Mouse (Mus musculus) MEL (cell line): ENCODE measurements around the gene Csmd2. TPM values are rescaled to one million over a fixed set of nuclear protein-coding genes. Genes with fewer than 3 reads are reported as not detected.

Experiments used
- DNase-seq: peaks from one replicate; pipeline ENCODE4 v3.0.0; 2011; ENCODE audit warnings: low read depth, low spot score
- H3K27ac ChIP-seq: 2 replicates; pipeline ENCODE4 v1.5.1; 2012; ENCODE audit warnings: low read depth, mild to moderate bottlenecking, control low read depth, low read length, moderate library complexity; ENCODE audit not compliant: control insufficient read depth
- H3K27me3 ChIP-seq, 2 experiments: fragments of 150-350 bp in 1 of 2; sonication (generic) in 1 of 2; 2 replicates each; pipeline ENCODE4 v1.6.1; 2012; ENCODE audit warnings: low read length in 2 of 2, mild to moderate bottlenecking in 2 of 2, improper control_type of control experiment in 1 of 2, moderate library complexity in 1 of 2; ENCODE audit not compliant: insufficient read depth in 2 of 2, control insufficient read depth in 1 of 2
- H3K36me3 ChIP-seq, 2 experiments: 2 replicates each; pipeline ENCODE4 v1.6.1; 2012 to 2014; ENCODE audit warnings: low read length in 2 of 2, improper control_type of control experiment in 1 of 2, inconsistent platforms in 1 of 2, mild to moderate bottlenecking in 1 of 2; ENCODE audit not compliant: insufficient read depth in 2 of 2, control insufficient read depth in 1 of 2
- H3K4me1 ChIP-seq, 2 experiments: fragments of 150-350 bp in 1 of 2; sonication (generic) in 1 of 2; 2 replicates each; pipeline ENCODE4 v1.6.1; 2012; ENCODE audit warnings: low read length in 2 of 2, improper control_type of control experiment in 1 of 2, mild to moderate bottlenecking in 1 of 2; ENCODE audit not compliant: insufficient read depth in 2 of 2, control insufficient read depth in 1 of 2
- H3K4me3 ChIP-seq, 2 experiments: fragments of 150-350 bp in 1 of 2; sonication (generic) in 1 of 2; 2 replicates each; pipeline ENCODE4 v1.5.1; 2012; ENCODE audit warnings: low read depth in 2 of 2, low read length in 2 of 2, mild to moderate bottlenecking in 2 of 2, moderate library complexity in 2 of 2, control low read depth in 1 of 2, improper control_type of control experiment in 1 of 2; ENCODE audit not compliant: control insufficient read depth in 1 of 2, insufficient read depth in 1 of 2
- H3K79me2 ChIP-seq: 2 replicates; pipeline ENCODE4 v1.6.1; 2012; ENCODE audit warnings: mild to moderate bottlenecking, low read length, moderate library complexity; ENCODE audit not compliant: control insufficient read depth, poor library complexity, insufficient read depth
- H3K9ac ChIP-seq: 2 replicates; pipeline ENCODE4 v1.6.1; 2012; ENCODE audit warnings: low read depth, mild to moderate bottlenecking, control low read depth, low read length, moderate library complexity; ENCODE audit not compliant: control insufficient read depth, poor library complexity, severe bottlenecking
- H3K9me3 ChIP-seq: fragments of 150-350 bp; sonication (generic); replicated peaks from 2 replicates; pipeline ENCODE4 v1.6.1; 2012; ENCODE audit warnings: mild to moderate bottlenecking, low read length, improper control_type of control experiment, moderate library complexity; ENCODE audit not compliant: insufficient read depth
- BHLHE40 ChIP-seq: IDR thresholded peaks from 2 replicates; pipeline ENCODE4 v1.6.1; 2012; ENCODE audit warnings: low read depth, mild to moderate bottlenecking, inconsistent platforms, low read length, improper control_type of control experiment, borderline replicate concordance
- CTCF ChIP-seq, 3 experiments: IDR thresholded peaks in 2 of 3; conservative IDR thresholded peaks in 1 of 3; 2 replicates each; pipeline ENCODE4 v1.5.1; 2011 to 2012; ENCODE audit warnings: low read length in 3 of 3, low read depth in 2 of 3, mild to moderate bottlenecking in 2 of 3, improper control_type of control experiment in 1 of 3, inconsistent platforms in 1 of 3, mixed read lengths in 1 of 3, moderate library complexity in 1 of 3; ENCODE audit not compliant: control insufficient read depth in 1 of 3, insufficient read depth in 1 of 3, poor library complexity in 1 of 3, severe bottlenecking in 1 of 3
- ETS1 ChIP-seq: IDR thresholded peaks from 2 replicates; pipeline ENCODE4 v1.6.1; 2012; ENCODE audit warnings: low read depth, mild to moderate bottlenecking, inconsistent platforms, low read length, improper control_type of control experiment, moderate library complexity
- GATA1 ChIP-seq: IDR thresholded peaks from 2 replicates; pipeline ENCODE4 v1.6.1; 2011; ENCODE audit warnings: low read depth, low read length, improper control_type of control experiment
- HCFC1 ChIP-seq: IDR thresholded peaks from 2 replicates; pipeline ENCODE4 v1.6.1; 2012; ENCODE audit warnings: low read depth, mild to moderate bottlenecking, inconsistent platforms, low read length, improper control_type of control experiment, moderate library complexity
- KAT2A ChIP-seq: conservative IDR thresholded peaks from 2 replicates; pipeline ENCODE4 v1.6.1; 2012; ENCODE audit warnings: low read depth, low read length, improper control_type of control experiment, inconsistent platforms
- MAX ChIP-seq: IDR thresholded peaks from 2 replicates; pipeline ENCODE4 v1.6.1; 2011; ENCODE audit warnings: low read length, improper control_type of control experiment
- MAZ ChIP-seq: IDR thresholded peaks from 2 replicates; pipeline ENCODE4 v1.6.1; 2012; ENCODE audit warnings: low read depth, mild to moderate bottlenecking, inconsistent platforms, low read length, improper control_type of control experiment
- MEF2A ChIP-seq: IDR thresholded peaks from 2 replicates; pipeline ENCODE4 v1.6.1; 2014; ENCODE audit warnings: low read depth, mild to moderate bottlenecking, inconsistent platforms, low read length, improper control_type of control experiment; ENCODE audit not compliant: poor library complexity, insufficient replicate concordance, severe bottlenecking; ENCODE audit errors: extremely low read depth
- MXI1 ChIP-seq: IDR thresholded peaks from 2 replicates; pipeline ENCODE4 v1.6.1; 2011; ENCODE audit warnings: mild to moderate bottlenecking, low read depth, low read length, improper control_type of control experiment
- MYC ChIP-seq: IDR thresholded peaks from 2 replicates; pipeline ENCODE4 v1.6.1; 2011; ENCODE audit warnings: low read depth, mild to moderate bottlenecking, low read length, improper control_type of control experiment, moderate library complexity
- NELFE ChIP-seq: IDR thresholded peaks from 2 replicates; pipeline ENCODE4 v1.6.1; 2011; ENCODE audit warnings: low read depth, low read length, improper control_type of control experiment
- NRF1 ChIP-seq: IDR thresholded peaks from 2 replicates; pipeline ENCODE4 v1.6.1; 2014; ENCODE audit warnings: low read depth, mild to moderate bottlenecking, inconsistent platforms, low read length, improper control_type of control experiment, moderate library complexity; ENCODE audit not compliant: poor library complexity, insufficient read depth, severe bottlenecking
- POLR2A ChIP-seq, 2 experiments: IDR thresholded peaks; 2 replicates each; pipeline ENCODE4 v1.6.1; 2011 to 2012; ENCODE audit warnings: low read length in 2 of 2, mild to moderate bottlenecking in 2 of 2, control low read depth in 1 of 2, improper control_type of control experiment in 1 of 2, low read depth in 1 of 2, moderate library complexity in 1 of 2; ENCODE audit not compliant: control insufficient read depth in 1 of 2, insufficient read depth in 1 of 2, poor library complexity in 1 of 2
- POLR2AphosphoS2 ChIP-seq: IDR thresholded peaks from 2 replicates; pipeline ENCODE4 v1.6.1; 2011; ENCODE audit warnings: low read length, improper control_type of control experiment
- POLR2AphosphoS5 ChIP-seq: IDR thresholded peaks from 2 replicates; pipeline ENCODE4 v1.6.1; 2012; ENCODE audit warnings: low read depth, borderline replicate concordance, mild to moderate bottlenecking, inconsistent platforms, low read length, moderate library complexity, mixed read lengths
- RAD21 ChIP-seq: IDR thresholded peaks from 2 replicates; pipeline ENCODE4 v1.6.1; 2011; ENCODE audit warnings: mild to moderate bottlenecking, low read depth, low read length, improper control_type of control experiment
- TAL1 ChIP-seq: IDR thresholded peaks from 2 replicates; pipeline ENCODE4 v1.6.1; 2012; ENCODE audit warnings: mild to moderate bottlenecking, inconsistent platforms, low read length, moderate library complexity, mixed read lengths
- TCF12 ChIP-seq: IDR thresholded peaks from 2 replicates; pipeline ENCODE4 v1.6.1; 2014; ENCODE audit warnings: low read depth, mild to moderate bottlenecking, inconsistent platforms, low read length, improper control_type of control experiment, moderate library complexity
- UBTF ChIP-seq: IDR thresholded peaks from 2 replicates; pipeline ENCODE4 v1.6.1; 2012; ENCODE audit warnings: low read depth, mild to moderate bottlenecking, inconsistent platforms, low read length, improper control_type of control experiment, moderate library complexity, borderline replicate concordance; ENCODE audit not compliant: insufficient read depth
- USF1 ChIP-seq: IDR thresholded peaks from 2 replicates; pipeline ENCODE4 v1.6.1; 2014; ENCODE audit warnings: low read depth, mild to moderate bottlenecking, inconsistent platforms, low read length, improper control_type of control experiment, moderate library complexity
- USF2 ChIP-seq, 2 experiments: IDR thresholded peaks; 2 replicates each; pipeline ENCODE4 v1.6.1; 2011 to 2012; ENCODE audit warnings: improper control_type of control experiment in 2 of 2, low read length in 2 of 2, borderline replicate concordance in 1 of 2, inconsistent platforms in 1 of 2, low read depth in 1 of 2, mild to moderate bottlenecking in 1 of 2; ENCODE audit not compliant: insufficient read depth in 1 of 2
- ZMIZ1 ChIP-seq: IDR thresholded peaks from 2 replicates; pipeline ENCODE4 v1.6.1; 2012; ENCODE audit warnings: low read depth, mild to moderate bottlenecking, inconsistent platforms, low read length, improper control_type of control experiment, moderate library complexity
- ZNF384 ChIP-seq: IDR thresholded peaks from 2 replicates; pipeline ENCODE4 v1.6.1; 2012; ENCODE audit warnings: low read depth, mild to moderate bottlenecking, inconsistent platforms, low read length, improper control_type of control experiment
- polyA plus RNA-seq, 2 experiments: library from polyadenylated mRNA; stranded (reverse) in 1 of 2; unstranded in 1 of 2; fragments of >175 nt in 1 of 2; fragments of >200 nt in 1 of 2; gene quantifications; 2 replicates each; pipeline versions ENCODE4 v1.2.1 to v1.2.4; 2012; ENCODE audit warnings: low replicate concordance in 2 of 2, low read depth in 1 of 2; ENCODE audit not compliant: insufficient read length in 2 of 2, insufficient read depth in 1 of 2, missing spikeins in 1 of 2
- total RNA-seq: library from RNA; depleted of rRNA; stranded (reverse); fragments of 300-350 nt; gene quantifications from 2 replicates; pipeline ENCODE4 v1.2.3, GENCODE M21; 2012

The Csmd2 gene
- total and polyA plus RNA-seq, 3 experiments: not detected

GRCm38 (mm10) chr4:128441228-128441627, 453.6 kb downstream of the Csmd2 start:
- TF ChIP-seq MYC: no peak
- no peaks in the 10 kb centered on the region for H3K27me3 ChIP-seq
- no peaks in the 10 kb centered on the region for H3K36me3 ChIP-seq
- no peak overlapping the region for H3K9ac ChIP-seq
- H3K9me3 ChIP-seq: no peaks in the 10 kb centered on the region
- no peaks in the 10 kb centered on the region for H3K4me1 ChIP-seq
- no peak overlapping the region for H3K4me3 ChIP-seq
- DNase-seq: no peak
- H3K27ac ChIP-seq: no peak overlapping the region
- no peaks in the 10 kb centered on the region for H3K79me2 ChIP-seq

DNA sequence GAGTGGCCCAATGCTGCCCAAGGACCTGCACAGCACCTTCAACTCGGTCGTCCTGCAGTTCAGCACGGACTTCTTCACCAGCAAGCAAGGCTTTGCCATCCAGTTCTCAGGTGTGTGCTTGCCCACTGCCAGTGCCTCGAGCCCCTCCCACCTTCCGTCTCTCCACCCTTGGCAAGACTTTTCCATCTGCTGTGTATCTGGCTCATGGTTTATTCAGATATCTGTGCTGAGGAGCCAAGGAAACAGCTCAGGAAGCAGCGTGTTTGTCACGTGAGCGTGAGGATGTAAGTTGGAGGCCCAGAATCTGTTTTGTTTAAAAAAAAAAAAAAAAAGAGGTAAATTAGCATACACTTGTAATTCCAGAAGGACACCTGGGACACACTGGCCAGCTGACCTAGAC, 455.1 kb downstream of the Csmd2 start:
- TF ChIP-seq ZNF384 (no peak), UBTF (no peak), MEF2A (no peak), ETS1 (no peak), GATA1 (no peak), TAL1 (no peak), HCFC1 (no peak), ZMIZ1 (no peak), POLR2AphosphoS2 (no peak), TCF12 (no peak), MAX (no peak), NRF1 (no peak)
- Histone ChIP-seq H3K27ac (no peak overlapping the region), H3K79me2 (no peaks in the 10 kb centered on the region), H3K4me1 (no peaks in the 10 kb centered on the region), H3K27me3 (no peaks in the 10 kb centered on the region), H3K4me3 (no peak overlapping the region), H3K9ac (no peak overlapping the region), H3K36me3 (no peaks in the 10 kb centered on the region), H3K9me3 (no peaks in the 10 kb centered on the region)
- DNase-seq: no peak

DNA sequence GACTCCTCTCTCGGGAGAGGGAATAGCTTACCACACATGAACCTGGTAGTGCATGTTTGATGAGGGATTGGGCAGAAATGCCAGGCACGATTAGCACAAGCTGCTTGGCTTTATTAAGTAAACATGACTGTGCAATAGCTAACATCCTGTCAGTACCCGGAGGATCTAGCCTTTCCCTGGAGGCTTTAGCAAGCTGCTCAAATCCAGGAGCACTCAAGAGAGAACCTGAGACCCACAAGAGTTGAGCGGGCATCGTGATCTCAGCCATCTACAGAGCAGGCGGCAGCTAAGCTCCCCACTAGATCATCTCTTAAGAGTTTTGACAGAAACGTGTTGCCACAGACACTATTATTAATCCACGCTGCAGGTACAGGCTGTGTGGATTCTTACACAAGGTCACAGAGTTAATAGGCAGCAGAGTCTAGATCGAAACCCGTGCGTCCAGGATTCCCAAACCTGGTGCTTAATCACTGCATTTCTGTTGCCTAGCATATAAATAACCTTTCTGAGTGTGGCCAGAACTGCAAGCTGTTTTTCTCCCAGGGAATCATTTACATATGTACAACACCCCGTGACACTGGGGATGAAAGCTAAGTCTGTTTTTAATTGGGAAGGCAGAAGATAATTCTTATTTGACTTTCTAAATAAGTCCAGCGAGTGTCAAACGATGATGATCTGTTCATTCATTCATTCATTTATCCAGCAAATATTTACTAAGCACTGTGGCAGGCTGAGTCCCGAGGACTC, 458.0 kb downstream of the Csmd2 start:
- H3K9me3 ChIP-seq: no peaks in the 10 kb centered on the region
- TF ChIP-seq KAT2A (no peak), POLR2A (IDR thresholded peaks at IDR 0.05; ENCODE audit: control insufficient read depth in 1 of 2, insufficient read depth in 1 of 2, low read depth in 1 of 2, low read length in 2 of 2, poor library complexity in 1 of 2) (no peak), USF2 (IDR thresholded peaks at IDR 0.05; ENCODE audit: borderline replicate concordance in 1 of 2, insufficient read depth in 1 of 2, low read depth in 1 of 2, low read length in 2 of 2) (no peak), BHLHE40 (no peak), NELFE (no peak), ETS1 (no peak), MAZ (no peak), ZMIZ1 (no peak), MYC (no peak), MEF2A (no peak), MXI1 (no peak), RAD21 (no peak), USF1 (no peak), POLR2AphosphoS5 (no peak), CTCF (IDR thresholded peaks at IDR 0.05 in 2 of 3, conservative IDR thresholded peaks at IDR 0.05 in 1 of 3; ENCODE audit: control insufficient read depth in 1 of 3, insufficient read depth in 1 of 3, low read depth in 2 of 3, low read length in 3 of 3, poor library complexity in 1 of 3, severe bottlenecking in 1 of 3) (no peak), NRF1 (no peak)
- TF ChIP-seq, all 39 proteins: peak for 0
- Histone ChIP-seq H3K4me3 (no peak overlapping the region), H3K9ac (no peak overlapping the region), H3K27ac (no peak overlapping the region), H3K27me3 (no peaks in the 10 kb centered on the region), H3K4me1 (no peaks in the 10 kb centered on the region), H3K79me2 (no peaks in the 10 kb centered on the region), H3K36me3 (no peaks in the 10 kb centered on the region)
- no peak for DNase-seq
